Mouse (Mus musculus) urinary bladder, adult 18-20 months (tissue): ENCODE data around the gene Mlycd.

Experiments used
- DNase-seq, 2 experiments: peaks; one replicate each; pipeline ENCODE4 v3.0.0; 2022; ENCODE audit warnings: low spot score in 2 of 2, mixed read lengths in 2 of 2

Gene Mlycd

DNA sequence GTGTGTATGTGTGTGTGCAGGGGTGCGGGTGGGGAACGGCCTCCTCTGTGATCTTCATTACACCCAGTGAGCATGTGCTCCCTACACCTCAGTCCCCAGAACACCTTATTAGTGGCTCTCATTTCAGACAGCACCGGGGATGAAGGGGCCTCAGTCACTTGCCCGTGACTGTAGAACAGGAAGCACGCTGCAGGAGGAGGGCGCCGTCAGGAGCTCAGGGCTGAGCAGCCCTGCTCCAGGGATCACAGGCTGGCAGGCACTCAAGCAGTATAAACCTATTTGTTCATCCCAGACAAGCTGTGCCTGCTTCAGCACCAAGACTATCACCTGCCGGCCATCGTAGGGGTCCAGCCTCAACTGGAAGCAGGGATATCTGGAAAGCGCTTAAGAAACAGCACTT, 9.2 kb downstream of the Mlycd start:
- no peak for DNase-seq

DNA sequence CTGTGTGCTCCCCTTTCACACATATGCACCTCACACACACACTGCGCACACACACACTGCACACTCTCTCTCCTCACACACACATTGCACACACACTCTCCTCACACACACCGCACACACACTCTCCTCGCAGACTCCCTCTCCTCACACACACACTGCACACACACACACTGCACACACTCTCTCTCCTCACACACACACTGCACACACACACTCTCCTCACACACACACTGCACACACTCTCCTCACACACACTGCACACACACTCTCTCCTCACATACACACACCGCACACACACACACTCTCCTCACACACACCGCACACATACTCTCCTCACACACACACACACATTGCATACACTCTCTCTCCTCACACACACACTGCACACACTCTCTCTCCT, 10.0 kb downstream of the Mlycd start:
- DNase-seq: no peak

DNA sequence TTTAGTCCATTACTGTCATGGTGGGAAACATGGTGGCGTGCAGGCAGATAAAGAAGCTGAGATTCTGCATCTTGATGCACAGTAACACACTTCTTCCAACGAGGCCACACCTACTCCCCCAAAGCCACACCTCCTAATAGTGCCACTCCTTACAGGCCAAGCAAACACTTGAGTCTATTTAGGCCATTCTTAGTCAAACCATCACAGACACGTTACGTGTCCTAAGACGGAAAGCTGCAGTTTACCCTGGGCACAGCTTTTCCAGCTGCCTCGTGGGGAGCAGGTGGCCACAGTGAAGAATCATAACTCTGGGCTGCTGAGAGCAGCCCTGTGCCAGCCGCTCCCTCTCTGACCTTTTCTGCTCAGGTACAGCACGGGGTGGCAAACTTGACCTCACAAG, 13.6 kb downstream of the Mlycd start:
- no peak for DNase-seq

DNA sequence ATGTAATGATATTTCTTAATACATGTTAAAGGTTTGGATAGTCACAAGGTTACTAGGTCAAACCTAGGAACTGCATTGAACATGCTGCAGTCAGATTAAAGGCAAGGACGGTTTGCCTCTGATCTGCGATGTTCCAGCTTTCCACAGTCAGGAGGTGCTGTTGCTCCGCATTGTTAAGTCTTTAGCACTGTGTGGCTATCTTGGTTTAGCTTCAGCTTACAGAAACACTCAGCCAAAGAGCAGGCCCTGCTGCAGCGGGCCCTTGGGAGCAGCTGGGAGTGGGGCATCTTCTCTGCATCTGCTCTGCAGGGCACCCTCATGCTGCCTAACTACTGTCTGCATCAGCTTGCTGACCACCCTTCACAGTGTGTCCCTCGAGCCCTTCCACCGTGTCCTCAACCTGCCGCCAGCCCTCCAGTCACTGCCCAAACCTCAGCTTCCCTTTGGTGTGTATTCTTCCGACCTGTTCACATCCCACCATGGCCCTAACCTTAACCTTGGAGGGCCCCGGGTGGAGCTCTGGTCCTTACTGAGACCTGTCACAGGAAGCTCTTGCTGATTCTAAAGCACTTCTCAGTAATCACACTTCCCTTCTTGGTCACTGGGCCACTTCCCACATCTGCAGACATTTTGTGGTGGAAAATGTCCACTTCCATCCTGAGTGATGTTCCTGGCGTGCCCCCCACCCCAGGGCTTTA, 17.5 kb downstream of the Mlycd start:
- DNase-seq: no peak

DNA sequence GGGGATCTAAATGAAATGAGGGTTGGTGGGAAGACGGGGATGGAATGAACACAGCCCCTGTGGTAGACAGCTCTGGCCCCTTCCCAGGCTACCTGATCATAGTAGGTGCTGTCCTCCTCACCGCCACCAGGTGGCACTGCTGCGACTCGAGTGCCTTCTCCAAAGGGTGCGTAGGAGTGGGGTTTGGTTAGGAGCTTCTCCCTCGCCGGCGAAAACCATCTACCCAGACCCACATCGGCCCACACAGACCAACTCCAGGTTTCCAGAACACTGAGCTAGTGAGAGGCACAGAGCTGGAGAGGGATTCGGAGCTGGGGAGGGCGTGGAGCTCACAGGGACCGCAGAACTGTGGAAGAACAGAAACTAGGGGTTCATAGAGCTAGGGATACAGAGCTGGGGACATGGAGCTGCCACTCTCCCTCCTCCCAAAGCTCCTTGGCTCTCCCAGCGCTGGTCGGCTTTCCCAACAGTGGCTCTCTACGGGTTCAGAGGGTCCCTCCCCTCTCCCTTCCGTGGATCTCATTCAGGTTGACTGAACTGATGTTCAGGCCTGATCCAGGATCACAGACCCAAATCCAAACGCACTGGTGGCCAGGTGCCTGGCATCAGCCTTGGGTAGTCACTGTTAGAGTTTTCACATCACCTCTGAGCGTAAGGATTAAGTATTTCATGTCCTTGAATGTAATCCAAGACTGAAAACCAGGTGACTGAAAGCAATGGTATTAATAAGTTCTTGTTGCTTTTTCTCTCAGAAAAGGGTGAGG, 18.2 kb downstream of the Mlycd start:
- DNase-seq: no peak

DNA sequence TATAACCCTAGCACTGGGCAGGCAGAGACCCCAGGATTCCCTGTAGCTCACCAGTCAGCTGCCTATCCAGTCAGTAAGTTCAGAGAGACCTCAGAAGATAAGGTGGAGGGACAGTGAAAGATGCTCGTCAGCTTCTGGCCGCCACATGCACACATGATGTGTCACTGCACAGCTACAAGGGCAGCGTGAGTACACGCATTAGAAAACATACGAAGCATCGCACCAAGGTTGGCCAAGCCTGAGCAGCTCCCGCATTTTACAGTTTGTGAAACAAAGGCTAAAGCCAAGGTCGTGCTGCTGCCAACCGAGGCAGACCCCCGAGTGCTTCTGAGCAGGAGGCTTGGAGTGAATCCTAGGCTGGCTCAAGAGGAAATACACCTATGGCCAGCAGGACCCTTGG, 18.9 kb downstream of the Mlycd start:
- DNase-seq: no peak

DNA sequence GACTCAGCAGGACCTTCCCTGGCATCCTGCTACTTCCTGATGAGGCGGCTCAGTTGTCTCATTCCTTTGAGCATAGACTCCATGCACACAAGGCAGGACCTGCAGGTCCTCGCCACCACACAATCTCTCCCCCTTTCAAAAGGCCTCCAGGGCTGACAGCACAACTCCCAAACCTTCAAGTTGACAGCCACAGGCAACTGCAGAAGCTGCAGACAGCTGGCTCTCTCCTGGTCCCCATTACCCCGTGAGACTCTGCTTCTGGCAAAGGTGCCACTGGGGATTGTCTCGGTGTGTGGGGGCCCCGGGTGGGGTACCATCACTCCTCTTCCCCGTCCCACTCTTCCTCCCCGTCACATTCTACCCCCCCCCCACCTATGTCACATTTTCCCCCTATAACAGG, 25.6 kb downstream of the Mlycd start:
- no peak for DNase-seq

DNA sequence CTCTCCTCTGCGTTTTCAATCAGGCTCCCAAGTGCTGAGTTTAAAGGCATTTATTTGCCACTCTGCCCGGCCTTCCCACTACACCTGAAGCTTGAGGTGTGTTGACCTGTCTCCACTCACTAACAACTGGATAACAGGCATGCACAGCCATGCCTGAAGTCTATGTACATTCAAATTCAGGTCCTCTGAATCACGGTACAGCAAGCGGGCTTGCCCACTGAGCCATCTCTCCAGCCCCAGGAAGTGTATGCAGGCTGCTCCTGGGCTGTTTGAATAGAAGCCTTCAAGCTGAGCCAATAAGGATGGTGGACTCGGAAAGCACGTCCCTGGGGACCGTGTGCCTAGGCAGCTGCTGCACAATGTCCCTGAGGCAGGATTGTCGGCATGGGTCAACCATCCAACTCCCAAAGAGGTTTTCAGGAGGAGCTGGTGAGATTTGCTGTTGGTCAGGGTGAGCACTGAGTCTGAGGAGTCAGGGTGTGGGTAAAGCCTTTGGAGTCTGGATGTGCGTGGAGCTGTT, 27.0 kb downstream of the Mlycd start:
- DNase-seq: no peak

DNA sequence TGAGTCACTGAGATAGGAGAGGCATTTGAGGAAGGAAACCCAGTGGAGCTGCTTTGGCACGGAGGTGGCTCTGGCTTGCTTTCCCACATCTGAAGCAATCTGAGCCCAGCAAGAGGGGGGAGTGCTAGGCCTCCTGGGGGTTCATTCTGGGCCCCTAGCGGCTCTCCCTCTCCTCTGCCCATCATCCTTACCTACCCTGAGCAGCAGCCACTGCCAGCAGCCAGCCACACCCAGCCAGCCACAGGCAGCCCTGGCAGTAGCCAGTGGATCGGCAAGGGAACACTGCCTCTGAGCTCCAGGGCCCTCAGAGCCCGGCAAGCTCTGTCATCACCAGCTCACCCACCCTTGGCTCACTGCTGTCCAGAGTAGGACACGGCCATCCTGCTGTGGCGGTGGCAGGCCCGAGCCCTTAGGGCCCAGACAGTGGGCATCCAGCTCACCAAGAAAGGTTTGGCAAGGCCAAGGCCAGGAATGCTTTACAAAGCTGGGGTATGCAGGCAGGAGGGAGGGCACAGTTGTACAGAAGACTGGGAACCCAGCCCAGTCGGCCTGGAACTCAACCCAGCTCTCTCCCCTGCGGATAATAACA, 27.5 kb downstream of the Mlycd start:
- no peak for DNase-seq

DNA sequence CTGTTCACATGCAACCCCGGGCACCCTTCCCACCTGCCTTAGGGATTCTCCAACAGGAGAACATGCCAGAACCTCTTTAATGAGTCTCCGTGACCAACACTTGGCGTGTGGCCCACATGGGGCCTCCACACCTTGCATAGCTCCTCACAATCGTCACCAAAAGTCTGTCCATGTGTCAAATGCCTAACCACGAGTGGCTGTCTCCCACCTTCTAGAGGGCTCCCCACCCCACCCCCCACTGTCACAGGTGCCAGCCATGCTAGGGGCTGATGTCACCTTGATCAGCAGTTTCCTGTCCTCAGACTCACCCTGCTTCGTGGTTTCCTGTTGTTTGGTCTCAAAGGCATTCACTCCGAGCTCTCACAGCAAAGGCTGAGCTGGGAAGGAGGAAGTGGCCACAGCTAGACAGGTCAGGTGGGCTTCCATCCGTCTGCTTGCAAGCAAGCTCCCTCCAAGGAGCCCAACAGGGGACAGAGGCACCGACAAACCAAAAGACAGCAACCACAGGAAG, 29.0 kb downstream of the Mlycd start:
- no peak for DNase-seq

DNA sequence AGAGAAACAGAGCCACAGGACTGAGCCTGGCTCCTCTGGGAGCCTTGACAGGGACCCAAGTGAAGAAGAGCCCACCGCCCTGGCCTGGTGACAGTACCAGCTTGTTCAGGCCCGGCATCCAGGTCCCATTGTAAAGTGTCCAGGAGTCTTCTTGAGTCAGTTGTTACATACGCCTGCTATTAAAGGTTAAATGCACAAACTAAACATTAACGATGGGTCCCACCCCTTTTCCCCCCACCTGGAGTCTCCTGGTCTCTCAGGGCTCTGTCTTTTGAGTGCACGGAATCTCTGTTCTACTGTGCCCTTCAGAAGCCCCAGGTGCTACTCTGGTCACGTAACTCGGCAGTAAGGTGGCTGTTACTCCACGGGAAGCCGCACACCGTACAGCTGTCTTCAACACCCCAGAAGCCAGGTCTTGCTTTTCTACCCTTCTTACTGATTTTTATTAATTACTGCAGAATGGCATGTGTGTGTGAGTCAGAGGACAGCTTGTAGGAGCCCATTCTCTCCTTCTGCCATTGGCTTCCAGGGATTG, 29.6 kb downstream of the Mlycd start:
- no peak for DNase-seq

DNA sequence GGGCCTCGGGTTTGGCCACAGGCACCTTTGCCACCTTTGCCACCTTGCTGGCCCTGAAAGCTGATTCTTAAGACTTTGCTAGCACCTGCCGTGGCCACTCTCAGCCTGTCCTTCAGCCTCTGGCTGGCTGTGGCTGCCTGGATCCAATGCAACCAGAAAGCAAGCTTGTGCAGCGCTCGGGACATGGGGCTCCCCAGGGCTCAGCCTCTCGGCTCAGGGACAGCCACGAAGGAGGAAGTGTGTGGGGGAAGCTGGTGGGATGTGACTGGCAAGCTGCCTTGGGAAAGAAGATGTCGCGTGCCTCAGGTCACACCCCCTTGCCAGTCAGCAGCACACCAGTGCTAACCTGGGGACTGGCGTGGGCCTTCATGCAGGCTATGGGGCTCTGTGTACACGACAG, 30.1 kb downstream of the Mlycd start:
- no peak for DNase-seq

DNA sequence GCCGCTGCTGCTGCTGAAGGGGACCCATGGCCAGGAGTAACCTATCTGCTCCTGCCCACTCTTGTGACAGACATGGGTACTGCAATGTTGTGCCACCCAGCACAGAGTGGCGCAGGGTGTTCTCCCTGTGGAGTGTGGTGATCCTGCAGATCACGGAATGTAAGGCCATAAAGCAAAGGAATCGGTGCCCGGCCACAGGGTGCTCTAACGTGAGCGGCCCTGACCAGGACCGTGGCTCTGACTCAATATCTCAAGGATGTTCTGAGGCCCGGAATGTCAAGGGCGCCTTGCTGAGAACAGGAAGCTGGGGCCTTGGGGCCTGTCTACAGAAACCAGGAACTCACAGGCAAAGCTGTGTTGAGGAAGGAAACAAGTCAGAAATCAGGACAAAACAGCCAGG, 30.9 kb downstream of the Mlycd start:
- DNase-seq: no peak

DNA sequence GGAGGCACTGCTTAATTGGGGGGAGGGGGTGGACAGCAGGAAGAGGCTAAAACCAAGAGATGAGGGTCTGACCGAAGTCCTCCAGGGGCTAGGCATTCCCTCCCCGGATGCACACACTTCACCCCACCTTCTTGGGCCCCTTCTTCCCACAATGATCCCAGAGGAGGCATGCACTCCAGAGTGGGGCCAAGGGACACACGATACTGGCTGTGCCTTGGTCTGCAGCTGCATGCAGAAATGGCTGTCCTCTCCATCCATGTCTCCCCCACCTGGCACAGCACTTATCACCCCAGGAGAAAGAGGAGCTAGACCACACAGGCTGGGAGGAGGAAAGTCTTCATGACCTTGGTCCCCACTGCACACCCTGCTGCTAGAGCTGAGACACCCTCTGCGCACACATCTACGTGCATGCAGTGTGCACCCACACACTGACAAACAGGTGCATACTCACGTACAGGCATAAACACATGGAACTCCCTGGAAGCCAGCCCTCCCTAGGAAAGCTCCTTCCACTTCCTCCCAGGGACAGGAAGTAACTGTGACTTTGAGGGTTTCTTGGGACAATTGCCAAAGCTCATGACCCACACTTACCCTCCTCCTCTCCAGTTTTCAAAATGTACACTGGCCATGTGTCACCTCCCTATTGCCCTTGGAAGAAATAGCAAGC, 31.5 kb downstream of the Mlycd start:
- DNase-seq: no peak

DNA sequence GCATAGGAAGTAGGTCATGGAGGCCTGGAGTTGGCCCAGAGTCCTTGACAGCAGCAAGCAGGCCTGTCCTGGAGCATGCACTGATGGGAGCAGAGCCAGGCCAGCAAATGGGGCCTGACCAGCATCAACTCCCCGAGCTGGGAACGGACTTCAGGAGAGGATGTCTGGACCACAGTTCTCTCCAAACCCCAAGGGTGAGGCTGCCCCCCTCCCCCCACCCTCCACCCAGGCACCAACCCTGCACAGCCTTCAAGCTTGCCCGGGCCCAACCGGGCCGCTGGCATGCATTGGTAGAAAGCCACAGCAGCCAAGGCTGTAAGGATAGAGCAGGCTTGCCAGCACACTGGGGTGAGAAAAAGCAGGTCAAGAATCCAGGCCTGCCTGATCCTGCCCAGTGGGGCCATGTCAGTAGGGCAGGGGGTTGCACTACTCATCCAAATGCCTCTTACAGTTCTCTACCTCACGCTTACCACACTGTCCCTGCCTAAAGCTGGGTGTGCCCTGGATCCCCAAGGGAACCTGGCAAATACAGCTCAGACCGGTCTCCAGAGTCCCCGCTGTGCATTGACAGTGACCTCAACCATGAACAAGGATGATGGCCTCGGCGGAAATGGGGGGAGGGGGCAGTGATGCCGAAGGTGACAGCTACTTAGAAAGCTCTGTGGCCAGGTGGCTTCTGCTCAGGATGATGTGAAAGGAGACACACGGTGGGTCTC, 33.1 kb downstream of the Mlycd start:
- peak in 1 of 2 experiments; percentile 78 for DNase-seq

DNA sequence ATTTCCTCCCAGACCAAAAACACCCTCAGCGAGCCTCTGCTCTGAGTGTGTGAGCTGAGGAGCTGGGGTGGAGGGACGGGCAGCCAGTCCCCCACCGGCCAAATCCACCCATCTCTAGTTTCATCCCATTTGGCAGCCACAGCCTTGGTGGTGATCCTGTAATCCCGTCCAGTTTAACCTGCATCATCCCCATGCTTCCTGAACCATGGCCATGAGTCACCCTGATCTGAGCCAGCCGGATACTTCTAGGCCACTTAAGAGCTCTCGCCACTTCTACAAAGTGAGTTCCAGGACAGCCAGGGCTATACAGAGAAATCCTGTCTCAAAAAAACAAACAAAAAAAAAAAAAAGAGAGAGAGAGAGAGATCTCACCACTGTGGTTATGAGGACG, 33.7 kb downstream of the Mlycd start:
- DNase-seq: no peak

DNA sequence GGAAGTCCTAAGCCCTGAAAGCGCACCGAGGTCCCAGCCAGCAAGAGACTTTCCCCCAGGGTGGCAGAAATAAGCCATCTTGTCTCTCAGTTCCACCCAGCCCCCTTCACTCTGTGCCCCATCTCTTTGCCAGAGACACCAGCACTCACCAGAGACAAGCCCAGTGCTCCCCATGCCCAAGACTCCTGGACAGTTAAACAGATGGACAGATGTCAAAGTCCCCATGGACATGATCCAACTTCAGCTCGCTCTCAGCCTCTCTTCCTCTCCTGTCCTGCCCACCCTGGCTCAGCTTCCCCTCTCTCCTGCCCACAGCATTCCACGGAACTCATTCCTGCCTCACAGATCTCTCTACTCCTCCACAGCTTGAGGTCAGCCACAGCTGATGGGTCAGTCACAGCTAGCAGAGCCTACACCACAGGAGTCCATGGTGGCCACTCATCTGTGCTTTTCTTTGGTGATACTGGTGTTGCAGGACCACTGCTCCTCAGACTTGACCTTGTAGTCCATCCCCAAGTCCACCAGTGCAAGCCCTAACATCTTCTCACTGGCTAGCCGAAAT, 34.2 kb downstream of the Mlycd start:
- no peak for DNase-seq

DNA sequence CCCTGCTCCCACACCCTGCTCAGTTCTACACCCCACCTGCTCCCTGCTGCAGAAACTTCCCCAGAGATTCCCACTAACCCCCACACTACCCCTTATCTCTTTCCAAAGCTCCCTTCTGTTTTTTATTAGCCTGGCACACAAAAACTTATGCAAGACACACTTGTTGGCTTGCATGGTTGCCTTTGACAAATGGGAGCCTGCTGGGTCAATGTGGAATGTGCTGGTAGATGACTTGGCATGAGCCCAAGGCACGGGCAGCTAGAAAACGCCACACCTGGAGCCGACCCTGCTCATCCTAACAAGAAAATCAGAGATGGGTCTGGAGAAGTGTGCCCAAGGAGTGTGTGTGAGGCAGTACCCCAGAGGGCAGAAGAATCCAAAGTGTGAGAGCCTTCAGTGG, 34.9 kb downstream of the Mlycd start:
- no peak for DNase-seq

DNA sequence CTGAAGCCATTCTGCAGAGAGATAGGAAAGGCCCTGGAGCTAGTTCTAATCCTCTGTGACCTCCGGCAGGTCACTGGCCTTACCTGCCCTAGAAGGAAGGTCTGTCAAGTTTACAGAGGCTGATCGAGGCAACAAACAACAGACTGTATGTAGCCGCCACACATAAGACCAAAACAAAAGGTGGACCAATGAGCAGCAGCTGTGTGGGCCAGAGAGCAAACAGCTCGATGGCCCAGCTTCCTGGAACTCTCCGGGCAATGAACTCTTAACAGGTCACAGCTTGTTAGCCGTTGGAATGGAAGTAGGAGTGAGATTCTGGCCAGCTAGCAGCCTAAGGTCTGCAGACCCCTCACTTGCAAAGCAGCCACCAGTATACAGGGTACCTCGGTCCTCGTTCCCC, 35.6 kb downstream of the Mlycd start:
- DNase-seq: no peak

DNA sequence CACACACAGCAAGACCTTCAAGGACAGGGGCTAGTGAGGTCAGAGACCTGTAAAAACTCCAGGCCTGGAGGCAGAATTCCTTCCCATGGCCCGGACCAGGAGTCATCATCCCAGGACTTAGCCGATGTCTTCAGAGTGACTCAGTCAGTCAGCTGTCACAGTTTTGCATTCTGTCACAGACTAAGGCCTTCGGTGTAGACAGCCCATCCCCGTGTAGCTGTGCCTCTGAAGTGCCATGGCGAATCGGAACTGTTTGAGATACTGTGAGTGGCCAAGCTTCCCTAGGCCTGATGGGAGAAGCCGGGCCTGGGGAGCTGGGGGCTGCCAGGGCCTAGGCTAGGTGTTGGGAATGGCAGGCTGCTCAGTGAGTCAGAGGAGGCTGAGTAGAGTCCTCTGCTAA, 36.0 kb downstream of the Mlycd start:
- no peak for DNase-seq

DNA sequence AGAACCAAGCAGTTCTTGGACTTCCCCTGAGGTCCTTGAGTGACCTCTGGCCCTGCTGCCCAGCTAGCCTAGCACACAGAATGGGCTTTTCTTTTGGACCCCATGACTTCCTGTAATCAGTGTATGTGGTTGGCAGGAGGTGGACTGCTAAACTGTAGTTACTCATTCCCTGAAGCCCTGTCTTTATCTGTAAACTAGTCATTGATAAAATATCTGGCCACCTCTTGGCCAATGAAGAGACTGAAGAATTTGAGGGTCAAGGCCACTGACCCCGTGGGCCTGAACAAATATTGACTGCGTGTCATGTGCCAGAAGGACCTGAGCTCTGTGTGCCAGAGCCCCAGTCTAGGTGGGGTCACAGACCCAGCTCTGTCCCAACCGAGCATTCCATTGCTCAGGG, 37.7 kb downstream of the Mlycd start:
- no peak for DNase-seq
